Mouse (Mus musculus) spleen, adult 2 months (tissue): ENCODE results near the gene Gm7030. TPM values are rescaled to one million over a fixed set of nuclear protein-coding genes. Genes with fewer than 3 reads are reported as not detected.
A peak's percentile ranks its signal among the peaks of the same experiment; 100 is the strongest.
"Not testable (repeated sequence)": the region's sequence is repeated elsewhere in the genome, so short reads cannot be mapped to it uniquely, and the experiment has no call there.

ENCODE experiments used
- DNase-seq, 2 experiments: peaks; one replicate each; pipeline versions ENCODE4 v3.0.0 to v3.0.0-alpha.2; 2012 to 2021; ENCODE audit warnings: low spot score in 2 of 2, low read depth in 1 of 2
- H3K27ac ChIP-seq: fragments of 200-500 bp; 2 replicates; pipeline ENCODE4 v1.5.1; 2012; ENCODE audit warnings: low read length, inconsistent platforms; ENCODE audit not compliant: insufficient read depth
- H3K27me3 ChIP-seq: fragments of 200-500 bp; 2 replicates; pipeline ENCODE4 v1.6.1; 2012; ENCODE audit warnings: mild to moderate bottlenecking, moderate library complexity, low read length, inconsistent platforms; ENCODE audit not compliant: control insufficient read depth, insufficient read depth
- H3K36me3 ChIP-seq: fragments of 200-500 bp; 2 replicates; pipeline ENCODE4 v1.6.1; 2012; ENCODE audit warnings: mild to moderate bottlenecking, low read length, inconsistent platforms; ENCODE audit not compliant: control insufficient read depth, insufficient read depth
- H3K4me1 ChIP-seq: fragments of 200-500 bp; 2 replicates; pipeline ENCODE4 v1.6.1; 2011; ENCODE audit warnings: inconsistent platforms; ENCODE audit not compliant: control insufficient read depth, insufficient read depth, insufficient read length
- H3K4me3 ChIP-seq: fragments of 200-500 bp; 2 replicates; pipeline ENCODE4 v1.5.1; 2011; ENCODE audit warnings: mild to moderate bottlenecking, inconsistent platforms; ENCODE audit not compliant: insufficient read depth, insufficient read length; ENCODE audit errors: extremely low read depth
- CTCF ChIP-seq: fragments of 200-500 bp; IDR thresholded peaks from 2 replicates; pipeline ENCODE4 v1.5.1; 2011; ENCODE audit warnings: mild to moderate bottlenecking, inconsistent platforms; ENCODE audit not compliant: insufficient read depth, insufficient read length, insufficient replicate concordance; ENCODE audit errors: extremely low read depth
- POLR2A ChIP-seq: fragments of 200-500 bp; IDR thresholded peaks from 2 replicates; pipeline ENCODE4 v1.6.1; 2011; ENCODE audit warnings: low read depth, low read length, inconsistent platforms
- WGBS: fragments of 180-500 bp; shearing (Covaris S2); methylation state at CpG from one replicate; pipeline ENCODE4 v1.1.7; 2018; 5-methylcytosine and 5-hydroxymethylcytosine counted together
- polyA plus RNA-seq: library from polyadenylated mRNA; depleted of rRNA; stranded (reverse); fragments of >200 nt; gene quantifications from 2 replicates; pipeline ENCODE4 v1.2.3, GENCODE M21; 2012; rRNA removed

Gm7030 gene
- not detected in 2 replicates for polyA plus RNA-seq

DNA sequence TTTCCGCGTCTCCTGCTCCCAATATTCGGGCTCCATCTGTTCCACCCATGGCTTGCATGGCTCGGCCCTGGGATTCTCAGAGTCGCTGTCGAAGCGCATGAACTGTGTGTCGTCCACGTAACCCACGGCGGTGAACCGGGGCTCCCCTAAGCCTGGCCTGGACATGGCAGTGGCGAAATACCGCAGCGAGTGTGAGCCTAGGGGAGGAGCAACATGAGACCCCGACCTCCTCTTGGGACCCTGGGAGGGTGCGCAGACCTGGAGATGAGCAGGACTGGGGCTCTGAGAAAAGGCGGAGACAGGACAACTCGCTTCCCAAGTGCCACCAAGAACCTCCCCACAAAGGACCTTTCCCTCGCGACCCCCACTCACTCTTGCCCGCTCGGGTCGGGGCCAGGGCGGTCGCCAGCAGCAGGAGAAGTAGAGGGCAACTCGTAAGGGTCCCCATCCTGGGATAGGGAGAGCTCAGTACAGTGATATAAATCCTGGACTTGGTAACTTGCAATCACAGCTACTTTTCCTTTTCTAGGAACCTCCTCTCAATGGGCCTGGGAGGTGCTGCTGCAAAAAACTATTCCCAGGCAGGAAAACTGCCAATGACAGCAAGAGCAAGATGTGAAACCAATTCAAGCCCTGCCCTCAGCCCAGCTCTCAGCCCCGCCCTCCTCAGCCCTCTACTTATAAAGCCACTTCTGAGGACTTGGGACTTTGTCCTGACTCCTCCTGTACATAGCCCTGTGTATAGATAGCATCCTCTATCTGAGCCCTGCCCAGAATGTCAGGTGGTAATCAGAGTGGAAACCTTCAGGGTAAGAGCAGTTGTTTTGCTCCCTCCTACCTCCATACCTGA lies at the start of gene Gm7030:
Gm7030 (minus strand) TSS at position 458 of the 850 bp plus-strand sequence.
- H3K27me3 ChIP-seq, H3K36me3 ChIP-seq, H3K4me1 ChIP-seq, DNase-seq, H3K27ac ChIP-seq, H3K4me3 ChIP-seq: not testable (repeated sequence)
- 88% methylated on average over 28 of the region's 28 CpGs for WGBS

DNA sequence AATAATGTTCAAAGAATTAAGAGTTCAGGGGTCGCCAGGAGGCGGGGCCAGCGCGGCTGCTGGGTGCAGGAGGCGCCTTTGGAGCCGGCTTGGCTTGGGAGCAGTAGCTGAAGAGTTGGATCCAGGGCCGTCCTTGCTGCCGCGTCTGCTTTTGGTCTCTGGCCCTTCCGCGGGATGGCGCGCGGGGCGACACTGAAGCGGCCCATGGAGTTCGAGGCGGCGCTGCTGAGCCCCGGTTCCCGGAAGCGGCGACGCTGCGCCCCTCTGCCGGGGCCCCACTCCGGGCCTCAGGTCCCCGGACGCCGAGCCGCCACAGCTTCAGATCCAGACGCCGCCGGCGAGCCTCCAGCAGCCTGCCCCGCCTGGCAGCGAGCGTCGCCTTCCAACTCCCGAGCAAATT lies 49.7 kb upstream of the Gm7030 start:
- H3K27me3 ChIP-seq, H3K4me1 ChIP-seq, H3K27ac ChIP-seq, H3K36me3 ChIP-seq: not testable (repeated sequence)
- under 1% methylated on average over 40 of the region's 40 CpGs for WGBS
- DNase-seq: peak in 1 of 2 experiments; percentile 11
- H3K4me3 ChIP-seq: peak overlapping the region; percentile 13; the same call in 1 of the 2 replicates

DNA sequence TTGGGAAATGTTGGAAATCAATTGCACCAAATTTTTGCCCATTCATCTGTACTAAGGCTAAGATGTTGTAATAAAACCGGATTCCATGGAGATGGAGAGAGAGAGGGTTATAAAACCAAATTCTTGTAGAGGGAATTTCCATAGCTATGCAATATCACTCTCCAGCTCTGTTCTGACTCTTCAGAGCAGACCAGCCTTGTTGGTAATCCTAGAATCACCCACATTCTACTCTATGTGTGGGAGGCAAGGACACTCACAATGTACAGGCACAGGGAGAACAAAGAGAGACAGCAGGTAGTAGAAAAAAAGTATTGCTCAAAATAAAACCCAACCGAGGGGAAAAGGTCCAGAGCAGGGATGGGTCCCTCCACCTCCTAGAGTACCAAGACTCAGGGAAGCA lies 46.9 kb upstream of the Gm7030 start:
- H3K36me3 ChIP-seq, H3K27me3 ChIP-seq, H3K27ac ChIP-seq, H3K4me1 ChIP-seq, H3K4me3 ChIP-seq, DNase-seq: not testable (repeated sequence)
- no CpG with 5 or more reads among the region's 2 CpGs for WGBS

DNA sequence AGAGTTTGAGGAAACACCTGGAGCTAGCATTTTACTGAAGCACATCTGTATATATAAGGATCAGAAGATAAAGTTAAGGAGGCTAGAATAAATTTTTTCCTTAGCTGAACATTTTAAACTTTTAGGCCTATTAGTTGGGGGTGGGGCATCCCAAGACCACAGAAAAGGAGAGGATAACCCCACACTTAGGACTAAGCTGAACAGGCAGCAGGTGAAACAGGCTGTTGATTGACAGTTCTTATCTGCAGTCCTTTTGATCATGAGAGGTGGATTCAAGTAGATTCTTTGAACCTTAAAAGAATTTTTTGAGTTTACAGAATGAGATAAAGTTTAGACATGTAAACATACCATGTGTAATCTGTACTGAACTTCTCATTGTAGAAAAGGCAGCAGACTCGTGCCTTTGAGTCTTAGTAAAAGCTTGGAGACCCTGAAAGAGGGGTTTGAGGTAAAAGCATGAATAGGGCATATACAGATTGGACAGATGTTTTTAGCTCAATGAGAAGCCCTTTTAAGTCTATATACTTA lies 41.1 kb upstream of the Gm7030 start:
- Histone ChIP-seq H3K27ac (no peak overlapping the region), H3K4me1 (peaks cover 4% of the 10 kb centered on the region; the same call in 1 of the 2 replicates), H3K4me3 (no peak overlapping the region), H3K27me3 (peaks cover 15% of the 10 kb centered on the region), H3K36me3 (no peaks in the 10 kb centered on the region)
- no peak for TF ChIP-seq POLR2A
- TF ChIP-seq CTCF: no peak
- 60% methylated on average over 1 of the region's 1 CpGs for WGBS
- DNase-seq: no peak

- TF ChIP-seq CTCF (no peak), POLR2A (no peak)
- Histone ChIP-seq H3K27me3 (peaks cover 15% of the 10 kb centered on the region), H3K27ac (no peak overlapping the region), H3K4me1 (peaks cover 4% of the 10 kb centered on the region; the same call in 1 of the 2 replicates), H3K4me3 (no peak overlapping the region), H3K36me3 (no peaks in the 10 kb centered on the region)
- no peak for DNase-seq
These were observed 40.5 kb upstream of the Gm7030 start for GRCm38 (mm10) chr17:36169753-36170152.

DNA sequence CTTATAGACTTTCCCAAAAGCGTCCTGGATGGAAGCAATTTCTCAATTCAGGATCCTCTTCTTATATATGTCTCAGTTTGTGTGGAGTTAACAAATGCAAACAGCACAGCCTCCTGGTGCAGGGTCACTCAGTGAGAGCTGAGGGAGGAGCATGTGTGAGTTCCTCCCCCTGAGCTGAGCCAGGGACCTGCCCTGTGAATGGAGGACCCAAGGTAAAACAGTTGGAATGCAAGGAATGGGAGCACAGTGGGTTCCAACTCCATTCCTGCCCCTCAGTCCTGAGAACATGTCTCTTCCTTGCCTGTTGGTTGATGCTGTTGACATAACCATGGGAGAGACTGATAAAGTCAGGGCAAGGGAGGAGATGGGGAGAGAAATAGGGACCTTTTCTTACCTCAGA lies 39.9 kb upstream of the Gm7030 start:
- H3K36me3 ChIP-seq, DNase-seq, H3K4me1 ChIP-seq, H3K4me3 ChIP-seq, H3K27ac ChIP-seq: not testable (repeated sequence)
- 63% methylated on average over 1 of the region's 1 CpGs for WGBS
- H3K27me3 ChIP-seq: peaks cover 15% of the 10 kb centered on the region

DNA sequence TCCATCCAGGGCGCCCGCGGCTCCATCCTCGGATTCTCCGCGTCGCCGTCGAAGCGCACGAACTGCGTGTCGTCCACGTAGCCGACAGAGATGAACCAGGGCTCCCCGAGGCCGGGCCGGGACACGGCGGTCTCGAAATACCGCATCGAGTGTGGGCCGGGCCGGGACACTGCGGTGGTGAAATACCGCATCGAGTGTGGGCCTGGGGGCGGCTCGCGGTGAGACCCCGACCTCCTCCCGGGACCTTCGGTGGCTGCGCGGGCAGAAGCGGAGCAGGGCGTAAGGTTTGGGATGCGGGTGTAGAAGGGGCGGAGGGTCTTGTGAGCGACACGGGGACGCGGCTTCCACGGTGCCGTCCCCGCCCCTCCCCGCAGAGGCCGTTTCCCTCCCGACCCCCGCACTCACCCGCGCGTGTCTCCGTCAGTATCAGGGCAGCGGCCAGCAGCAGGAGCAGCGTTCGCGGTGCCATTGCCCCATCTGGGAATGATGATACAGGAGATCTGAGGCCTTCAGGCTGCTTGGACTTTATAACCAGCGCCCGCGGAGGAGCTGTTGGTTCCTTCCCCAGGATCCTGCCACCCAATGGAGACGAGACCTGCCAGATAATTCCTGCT lies 38.9 kb upstream of the Gm7030 start, which contains the start of gene Gm8909:
Gm8909 (minus strand) TSS at position 499 of the 614 bp plus-strand sequence.
- Histone ChIP-seq H3K4me3 (peak within 1 kb of the TSS; percentile 64), H3K36me3 (no peaks in the 10 kb centered on the region), H3K27me3 (peaks cover 15% of the 10 kb centered on the region), H3K4me1 (peaks cover 4% of the 10 kb centered on the region; the same call in 1 of the 2 replicates), H3K27ac (no peak within 1 kb of the TSS)
- WGBS: 8% methylated on average over 62 of the region's 63 CpGs
- DNase-seq: no peak
- TF ChIP-seq POLR2A (no peak), CTCF (no peak)
